Mouse (Mus musculus) heart, postnatal 10 days (tissue): Measurements from ENCODE around the gene Tsnaxip1. TPM values are rescaled to one million over a fixed set of nuclear protein-coding genes. Genes with fewer than 3 reads are reported as not detected.

Experiments used
- DNase-seq, 2 experiments: peaks; one replicate each; pipeline ENCODE4 v3.0.0; 2021
- intact Hi-C: fragments of 180-260 bp; cut with DNase I; formaldehyde crosslinking; loops from one replicate; pipeline ENCODE4 v1.15.1; 2025
- total RNA-seq, 2 experiments: library from RNA; stranded (reverse); gene quantifications; 2 replicates each; pipeline ENCODE4 v1.2.3; 2021

Tsnaxip1 gene
- total RNA-seq, 2 experiments from 2014 or later, result not detected

GRCm38 (mm10) chr8:105858495-105858894, 31.0 kb downstream of the Tsnaxip1 start:
- intact Hi-C loops, result no loop called here
- no peak for DNase-seq

- no peak for DNase-seq
- intact Hi-C loops, result no loop called here
These were observed 31.8 kb downstream of the Tsnaxip1 start for GRCm38 (mm10) chr8:105859314-105859713.

DNA sequence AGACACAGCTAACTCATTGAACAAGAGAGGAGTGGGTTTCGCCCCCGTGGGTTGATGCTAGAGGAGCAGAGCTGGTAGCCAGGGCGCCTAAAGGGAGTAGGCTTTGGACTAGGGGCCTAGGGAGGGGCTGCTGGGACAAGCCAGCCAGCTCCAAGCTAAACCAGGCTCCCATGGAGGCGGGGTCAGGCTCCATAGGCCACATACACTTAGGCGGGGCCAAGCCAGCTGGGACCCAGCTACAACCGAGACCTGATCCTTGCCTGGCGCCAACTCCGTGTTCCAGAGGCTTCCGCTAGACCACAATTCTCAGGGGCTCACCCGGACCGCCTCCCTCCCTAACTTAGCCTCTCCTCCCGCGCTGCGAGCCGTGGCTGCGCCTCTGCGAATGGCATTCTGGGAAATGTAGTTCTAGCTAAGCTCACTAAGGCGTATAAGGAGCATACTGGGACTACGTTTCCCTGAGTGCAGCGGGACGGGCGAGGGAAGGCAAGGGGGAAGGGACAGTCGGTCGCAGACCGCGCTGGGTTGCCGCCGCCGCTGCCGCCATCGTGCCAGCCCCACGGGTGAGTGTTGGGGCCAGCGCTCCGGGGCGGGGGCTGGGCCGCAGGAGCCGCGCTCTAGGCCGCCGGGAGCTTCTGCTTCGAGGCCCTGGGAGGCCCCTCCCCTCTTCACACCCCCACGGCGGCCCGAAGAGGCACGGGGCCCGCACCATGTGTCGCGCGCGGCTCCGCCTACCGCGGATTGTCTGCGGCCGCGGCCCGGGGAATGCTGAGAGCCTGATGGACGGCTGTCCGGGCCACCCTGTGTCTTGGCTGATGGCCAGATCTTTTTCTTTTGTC, 32.8 kb downstream of the Tsnaxip1 start, which contains the start of gene Nutf2:
TSS of gene Nutf2 (plus strand) at position 438 of the 839 bp plus-strand sequence.
- intact Hi-C loops, result loop anchor here (2.0 kb wide), 2 partner anchors 20 to 38 kb away; partner anchors contain the start of gene Edc4
- DNase-seq, result peak; percentile 95 to 98

GRCm38 (mm10) chr8:105861951-105862350, 34.4 kb downstream of the Tsnaxip1 start:
- intact Hi-C loops, result loop anchor here (2.0 kb wide), 2 partner anchors 19 to 37 kb away; partner anchors contain the start of gene Edc4

DNA sequence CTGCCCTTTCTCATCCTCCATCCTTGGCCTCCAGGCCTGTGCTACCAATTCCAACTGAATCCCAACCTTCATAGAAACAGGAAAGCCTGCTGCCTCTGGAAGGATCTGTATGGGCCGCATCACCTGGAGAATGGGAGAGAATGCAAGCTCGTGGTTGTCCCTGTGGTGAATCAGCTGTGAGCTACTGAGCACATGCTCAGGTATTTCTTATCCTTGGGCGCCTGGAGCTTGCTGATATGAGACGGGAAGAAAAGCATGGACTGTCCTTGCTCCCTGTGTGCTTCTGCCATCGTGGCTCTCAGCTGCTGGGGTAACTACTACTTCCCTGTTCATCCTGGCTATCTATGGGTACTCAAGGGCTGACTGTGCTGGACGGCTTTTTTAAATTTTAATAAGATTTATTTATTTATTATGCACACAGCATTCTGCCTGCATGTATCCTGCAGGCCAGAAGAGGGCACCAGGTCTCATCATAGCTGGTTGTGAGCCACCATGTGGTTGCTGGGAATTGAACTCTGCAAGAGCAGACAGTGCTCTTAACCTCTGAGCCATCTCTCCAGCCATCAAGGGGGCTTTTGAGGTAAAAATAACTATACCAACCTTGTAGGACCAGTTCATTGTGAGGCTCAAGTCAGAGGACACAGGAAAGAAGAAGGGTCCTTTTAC, 39.0 kb downstream of the Tsnaxip1 start:
- intact Hi-C loops, result no loop called here
- no peak for DNase-seq

More at GRCm38 (mm10) chr8:105861951-105862350, 34.4 kb downstream of the Tsnaxip1 start:
- peak; percentile 22 to 31 for DNase-seq

GRCm38 (mm10) chr8:105874301-105874700, 46.8 kb downstream of the Tsnaxip1 start:
- intact Hi-C loops, result no loop called here
- peak; percentile 60 to 66 for DNase-seq

DNA sequence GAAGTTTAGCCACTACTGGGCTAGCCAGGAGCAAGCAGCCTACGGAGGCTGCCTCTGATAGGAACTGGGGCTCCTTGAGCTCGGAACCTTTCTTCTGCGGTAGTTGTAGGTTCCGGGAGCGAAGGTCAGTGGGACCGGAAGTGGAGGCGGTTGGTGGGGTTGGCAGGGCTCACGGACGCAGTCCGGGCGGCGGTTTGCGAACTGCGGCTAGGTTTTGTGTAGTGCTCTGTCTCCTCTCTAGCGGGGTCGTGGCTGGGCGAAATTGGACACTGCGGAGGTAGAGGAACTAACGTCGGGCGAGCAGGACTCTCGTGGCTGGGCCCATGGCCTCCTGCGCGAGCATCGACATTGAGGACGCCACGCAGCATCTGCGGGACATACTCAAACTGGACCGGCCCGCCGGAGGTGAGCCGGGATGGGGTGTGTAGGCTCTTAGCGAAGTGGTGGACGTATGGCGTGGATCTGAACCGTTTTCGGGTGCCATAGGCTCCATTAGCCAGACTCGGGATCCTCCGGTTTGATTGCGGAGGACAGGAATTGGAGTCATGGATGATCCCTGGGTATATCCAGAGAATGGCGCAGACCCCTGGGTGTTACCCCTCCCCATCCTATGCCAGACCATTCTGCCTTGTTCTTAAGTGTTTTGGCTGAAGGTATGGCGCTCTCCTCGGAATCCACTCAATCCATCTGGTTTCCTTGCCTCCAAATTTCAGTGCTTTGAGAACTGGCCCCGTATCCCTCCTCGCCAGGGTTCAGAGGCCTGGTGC, 53.4 kb downstream of the Tsnaxip1 start, which contains the start of gene Edc4:
TSS of gene Edc4 (plus strand) at position 128 of the 767 bp plus-strand sequence.
- peak; percentile 91 to 94 for DNase-seq
- intact Hi-C loops, result loop anchor here (2.0 kb wide), 1 partner anchor 20 kb away; the partner anchor contains the start of gene Nutf2

- intact Hi-C loops, result no loop called here
- DNase-seq, result no peak
These were observed 62.4 kb downstream of the Tsnaxip1 start for GRCm38 (mm10) chr8:105889756-105890465.

DNA sequence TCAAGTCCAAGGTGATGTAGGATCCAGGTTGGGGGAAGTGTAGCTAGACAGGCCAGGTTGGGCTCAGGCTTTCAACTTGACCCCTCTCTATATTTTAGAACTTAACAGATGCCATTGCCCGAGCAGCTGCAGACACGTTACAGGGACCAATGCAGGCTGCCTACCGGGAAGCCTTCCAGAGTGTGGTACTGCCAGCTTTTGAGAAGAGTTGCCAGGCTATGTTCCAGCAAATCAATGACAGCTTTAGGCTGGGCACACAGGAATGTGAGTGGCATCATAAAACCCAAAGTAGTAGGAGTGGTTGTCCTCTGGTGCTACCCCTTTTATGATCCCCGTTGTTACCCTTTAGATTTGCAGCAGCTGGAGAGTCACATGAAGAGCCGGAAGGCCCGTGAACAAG, 63.3 kb downstream of the Tsnaxip1 start:
- peak; percentile 27 to 43 for DNase-seq
- intact Hi-C loops, result no loop called here

DNA sequence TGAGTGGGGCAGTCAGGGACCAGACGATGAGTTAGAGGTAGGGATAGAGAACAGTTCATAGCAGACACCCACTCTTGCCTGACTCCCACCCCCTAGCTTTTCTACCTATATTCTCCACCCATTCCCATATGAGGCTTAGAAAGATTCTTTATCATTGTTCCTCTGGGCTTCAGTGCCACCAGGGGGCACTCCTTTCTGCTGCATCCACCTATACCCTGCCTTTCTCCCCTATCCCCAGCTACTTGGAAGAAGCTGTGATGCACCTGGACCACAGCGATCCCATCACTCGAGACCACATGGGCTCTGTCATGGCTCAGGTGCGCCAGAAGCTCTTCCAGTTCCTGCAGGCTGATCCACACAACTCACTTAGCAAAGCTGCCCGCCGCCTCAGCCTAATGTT, 64.9 kb downstream of the Tsnaxip1 start:
- DNase-seq, result no peak
- intact Hi-C loops, result no loop called here

DNA sequence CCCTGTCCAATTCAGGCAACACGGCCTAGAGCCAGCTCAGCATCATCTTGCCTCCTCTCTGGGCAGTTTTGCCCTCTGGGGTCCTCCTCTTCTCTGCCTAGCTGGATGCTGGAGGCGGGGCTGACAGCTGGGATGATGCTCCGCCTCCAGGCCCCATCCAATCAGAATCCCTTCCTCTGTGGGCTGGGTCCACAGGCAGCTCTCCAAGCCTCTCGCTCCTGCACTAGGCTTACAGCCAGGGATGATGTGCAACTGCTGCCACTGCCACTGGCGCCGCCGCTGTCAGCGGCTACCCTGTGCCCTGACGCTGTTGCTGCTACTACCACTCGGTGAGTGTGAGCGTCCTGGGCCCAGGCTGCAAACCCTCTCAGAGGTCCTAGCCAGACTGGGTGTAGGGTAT, 65.8 kb downstream of the Tsnaxip1 start, which contains the start of gene Nrn1l:
TSS of gene Nrn1l (plus strand) at position 229 of the 400 bp plus-strand sequence.
- intact Hi-C loops, result no loop called here
- peak; percentile 86 to 88 for DNase-seq

Other genes starting within 250 kb of the Tsnaxip1 start
- 10 to 100 TPM; 53.1 to 55.8 TPM for gene Ripor1, start 222.5 kb upstream of the Tsnaxip1 start, total RNA-seq
- gene Ctcf, start 191.2 kb upstream of the Tsnaxip1 start, total RNA-seq, result 10 to 100 TPM; 46.6 to 56.6 TPM
- not detected for gene Agrp, start 190.3 kb upstream of the Tsnaxip1 start, total RNA-seq
- under 1 TPM; 0.62 to 0.93 TPM for gene Carmil2, start 141.5 kb upstream of the Tsnaxip1 start, total RNA-seq
- gene Acd, start 126.6 kb upstream of the Tsnaxip1 start, total RNA-seq, result 10 to 100 TPM; 20.8 to 21.2 TPM
- gene Pard6a, start 126.6 kb upstream of the Tsnaxip1 start, total RNA-seq, result 1 to 10 TPM; 7.1 to 9.1 TPM
- not detected for gene 4933405L10Rik, start 120.1 kb upstream of the Tsnaxip1 start, total RNA-seq
- gene Enkd1, start 119.5 kb upstream of the Tsnaxip1 start, total RNA-seq, result 1 to 10 TPM; 2.9 to 3.5 TPM
- 1 to 10 TPM; 4.6 to 9.9 TPM for gene Gfod2, start 69.1 kb upstream of the Tsnaxip1 start, total RNA-seq
- gene Ranbp10, start 381 bp upstream of the Tsnaxip1 start, total RNA-seq, result 10 to 100 TPM; 24.2 to 24.5 TPM
- 1 to 10 TPM; 8.4 to 8.5 TPM for gene Cenpt, start 25.5 kb downstream of the Tsnaxip1 start, total RNA-seq
- gene Thap11, start 27.4 kb downstream of the Tsnaxip1 start, total RNA-seq, result 10 to 100 TPM; 27.5 to 31.9 TPM
- gene Nutf2, start 32.8 kb downstream of the Tsnaxip1 start, total RNA-seq, result 10 to 100 TPM; 41.9 to 46.2 TPM
- gene Edc4, start 53.1 kb downstream of the Tsnaxip1 start, total RNA-seq, result 10 to 100 TPM; 30.9 to 32.5 TPM
- not detected for gene Nrn1l, start 65.8 kb downstream of the Tsnaxip1 start, total RNA-seq
- 10 to 100 TPM; 20.9 to 22.5 TPM for gene Pskh1, start 72.7 kb downstream of the Tsnaxip1 start, total RNA-seq
- under 1 TPM; 0.35 to 0.48 TPM for gene Ctrl, start 106.1 kb downstream of the Tsnaxip1 start, total RNA-seq
- 10 to 100 TPM; 81.1 to 88.5 TPM for gene Psmb10, start 110.7 kb downstream of the Tsnaxip1 start, total RNA-seq
- under 1 TPM; 0.64 to 0.77 TPM for gene Lcat, start 115.7 kb downstream of the Tsnaxip1 start, total RNA-seq
- gene Slc12a4, start 138.4 kb downstream of the Tsnaxip1 start, total RNA-seq, result 10 to 100 TPM; 59.1 to 70.0 TPM
- not detected for gene Dpep3, start 151.7 kb downstream of the Tsnaxip1 start, total RNA-seq
- 1 to 10 TPM; 8.4 to 8.5 TPM for gene Dus2, start 163.6 kb downstream of the Tsnaxip1 start, total RNA-seq
- not detected for gene Dpep2nb, start 178.2 kb downstream of the Tsnaxip1 start, total RNA-seq
- 10 to 100 TPM in 1 of 2 experiments, 1 to 10 TPM in 1; 9.5 to 10.5 TPM for gene Ddx28, start 184.2 kb downstream of the Tsnaxip1 start, total RNA-seq
- gene Nfatc3, start 231.1 kb downstream of the Tsnaxip1 start, total RNA-seq, result 10 to 100 TPM; 26.5 to 27.3 TPM